Mouse (Mus musculus): ENCODE measurements at regions not wholly inside any gene's neighbourhood (a gene's known extent, or its start where the extent isn't known, plus 50 kb on each side); places are given as distances from the start of the nearest gene placed in this dataset.

- no peak for DNase-seq
Measured at GRCm38 (mm10) chr3:14952169-14952729, 66.2 kb downstream of the Car2 start.

DNA sequence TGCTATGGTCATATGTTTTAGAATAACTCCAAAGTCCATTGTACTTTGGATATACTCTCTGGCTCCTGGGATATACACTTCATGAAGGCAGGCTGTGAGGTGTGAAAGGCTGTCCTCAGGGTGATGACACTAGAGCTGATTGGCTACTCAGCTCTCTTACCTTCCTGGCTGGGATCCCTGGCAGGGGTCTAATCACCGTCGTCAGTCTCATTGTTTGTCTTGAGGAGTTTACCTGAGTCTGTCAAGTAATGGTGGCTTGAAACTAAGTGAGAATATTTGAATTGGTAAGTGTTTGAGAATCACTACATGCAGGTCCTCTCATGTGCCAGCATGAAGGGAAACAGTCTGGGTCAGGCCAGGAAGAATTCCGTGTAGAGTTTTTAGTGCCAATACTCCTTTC is 66.9 kb downstream of the Car2 start:
- no peak for DNase-seq

DNA sequence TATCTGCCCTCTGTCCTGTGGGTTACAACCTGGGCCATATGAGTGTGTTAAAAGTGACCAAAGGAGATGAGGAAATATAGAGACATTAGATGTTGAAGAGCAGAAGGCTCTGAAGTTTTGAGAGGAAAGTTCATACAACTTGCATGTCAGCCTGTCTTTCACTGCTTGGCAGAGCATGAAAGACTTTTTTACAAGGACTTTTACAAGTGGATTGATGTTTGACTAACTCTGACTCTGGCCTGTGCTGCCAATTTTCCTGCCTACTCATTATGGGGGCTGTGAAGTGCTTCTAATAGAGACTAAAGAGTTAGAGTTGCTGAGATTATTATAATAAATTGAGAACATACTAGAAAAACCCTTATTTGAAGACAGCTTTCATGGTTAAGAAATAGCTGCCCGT is 71.4 kb downstream of the Car2 start:
- no peak for DNase-seq

DNA sequence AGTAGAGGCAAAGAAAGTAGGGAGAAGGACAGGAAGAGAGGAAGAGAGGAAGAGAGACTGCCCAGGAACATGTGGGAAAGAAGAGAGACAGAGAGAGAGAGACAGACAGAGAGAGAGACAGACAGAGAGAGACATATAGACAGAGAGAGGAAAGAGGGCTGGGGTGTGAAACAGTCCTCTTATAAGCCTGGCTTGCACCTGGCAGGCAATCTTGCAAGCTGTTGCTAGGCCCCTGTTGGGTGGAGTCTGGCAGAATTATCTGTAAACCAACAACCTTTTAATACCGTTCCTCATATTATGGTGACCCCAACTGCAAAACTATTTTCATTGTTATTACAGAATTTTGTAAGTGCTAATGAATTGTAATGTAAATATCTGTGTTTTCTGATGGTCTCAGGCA is 72.2 kb downstream of the Car2 start:
- no peak for DNase-seq

DNA sequence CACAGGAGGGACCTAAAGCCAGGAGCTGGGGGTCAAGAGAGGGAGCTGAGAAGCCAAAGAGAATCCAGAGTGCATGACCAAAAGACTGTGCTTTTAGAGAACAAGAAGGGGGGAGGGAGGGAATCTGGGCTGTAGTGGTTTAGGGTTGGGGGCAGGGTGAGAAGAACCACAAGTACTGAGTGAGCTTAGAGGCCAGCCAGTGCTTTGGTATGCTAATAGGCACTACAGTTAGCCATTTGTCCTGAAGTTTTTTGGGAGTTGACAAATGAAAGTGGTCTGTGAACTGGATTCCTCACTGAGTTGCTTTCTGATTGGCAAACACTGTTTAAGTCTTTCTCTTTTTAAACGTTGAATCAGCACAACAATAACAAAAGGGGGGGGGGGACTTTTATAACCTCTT is 73.5 kb downstream of the Car2 start:
- DNase-seq: no peak

DNA sequence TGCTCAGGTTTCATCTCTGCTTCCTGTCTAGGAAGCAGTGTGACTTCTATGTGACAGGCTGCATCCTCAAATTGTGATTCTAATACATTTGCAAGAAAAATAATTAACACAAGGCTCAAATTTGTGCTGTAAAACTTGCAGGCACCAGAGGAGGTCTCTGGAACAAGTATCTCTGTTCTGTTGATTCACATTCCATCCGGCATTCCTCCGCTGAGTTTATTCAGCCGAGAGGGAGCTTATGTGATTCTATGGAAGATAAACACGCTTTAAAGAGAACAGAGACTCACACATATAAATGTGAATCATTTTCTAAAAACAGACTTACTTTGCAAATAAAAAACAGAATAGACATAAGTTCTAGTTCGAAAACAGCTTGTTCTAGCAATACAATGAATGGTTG is 78.7 kb downstream of the Car2 start:
- no peak for DNase-seq

DNA sequence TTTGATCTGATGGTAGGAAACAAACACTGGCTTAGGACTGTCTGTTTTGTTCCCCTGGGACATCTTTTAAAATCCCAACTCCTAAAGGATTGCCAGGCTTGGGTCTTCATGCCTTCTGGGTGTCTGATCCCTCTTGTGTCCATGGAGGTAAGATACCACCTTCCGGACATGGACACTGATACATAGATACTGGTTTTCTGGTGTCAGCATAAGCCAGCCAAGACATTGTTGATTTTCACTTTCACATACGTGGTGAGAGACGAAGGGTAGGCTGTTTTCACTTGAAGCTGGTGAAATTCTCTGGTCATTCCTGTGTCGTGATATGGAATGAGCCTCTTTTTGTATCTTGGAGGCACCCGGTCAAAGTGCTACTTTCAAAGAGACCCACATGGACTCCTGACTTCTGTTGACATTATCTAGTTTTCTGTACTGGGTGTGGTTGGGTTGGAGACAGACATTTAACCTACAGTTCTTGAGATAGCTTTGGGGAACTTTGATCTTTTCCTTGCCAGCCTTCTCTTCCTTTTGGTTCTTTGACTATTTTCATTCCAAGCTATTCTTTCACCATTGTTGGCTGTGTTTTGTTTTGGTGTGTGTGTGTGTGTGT is 79.5 kb downstream of the Car2 start:
- no peak for DNase-seq

DNA sequence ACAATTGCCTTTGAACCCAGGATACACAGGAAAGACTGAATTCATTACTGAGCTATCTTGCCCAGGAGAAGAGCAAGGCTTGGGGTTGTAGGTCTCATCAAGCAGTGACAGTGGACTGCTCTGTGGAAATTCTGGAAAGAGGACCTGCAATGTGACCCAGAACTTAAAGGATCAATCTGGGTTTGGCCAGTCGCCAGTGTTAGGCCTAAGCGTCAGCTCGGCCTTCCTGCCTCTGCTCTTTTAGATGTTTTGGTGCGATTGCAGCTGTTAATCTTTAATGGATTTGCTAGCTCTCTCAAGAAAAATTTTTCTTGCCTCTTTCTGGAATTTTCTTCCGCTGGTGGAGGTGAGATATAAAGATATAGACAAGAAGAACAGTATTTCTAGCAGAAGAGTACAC is 81.2 kb downstream of the Car2 start:
- DNase-seq: no peak

- DNase-seq: no peak
Measured at GRCm38 (mm10) chr3:14968345-14968744, 82.3 kb downstream of the Car2 start.

DNA sequence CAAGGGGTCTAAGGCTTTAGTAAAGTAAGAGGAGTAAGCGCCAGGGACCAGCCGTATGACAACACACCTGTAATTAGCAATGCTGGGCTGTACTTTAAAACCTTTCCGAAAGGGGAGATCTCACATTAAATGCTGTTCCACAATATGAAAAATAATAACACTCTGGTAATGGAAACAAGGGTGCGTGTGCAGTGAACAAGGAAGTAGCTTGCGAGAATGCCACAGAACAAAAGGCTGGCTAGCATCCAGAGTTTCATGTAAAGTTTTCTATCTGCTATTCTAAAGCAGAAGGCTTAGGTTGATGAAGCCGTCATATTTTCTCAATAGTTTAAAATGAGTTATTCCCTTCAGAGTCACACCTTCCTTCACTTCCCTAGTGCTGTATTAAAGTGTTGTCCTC is 83.6 kb downstream of the Car2 start:
- no peak for DNase-seq

DNA sequence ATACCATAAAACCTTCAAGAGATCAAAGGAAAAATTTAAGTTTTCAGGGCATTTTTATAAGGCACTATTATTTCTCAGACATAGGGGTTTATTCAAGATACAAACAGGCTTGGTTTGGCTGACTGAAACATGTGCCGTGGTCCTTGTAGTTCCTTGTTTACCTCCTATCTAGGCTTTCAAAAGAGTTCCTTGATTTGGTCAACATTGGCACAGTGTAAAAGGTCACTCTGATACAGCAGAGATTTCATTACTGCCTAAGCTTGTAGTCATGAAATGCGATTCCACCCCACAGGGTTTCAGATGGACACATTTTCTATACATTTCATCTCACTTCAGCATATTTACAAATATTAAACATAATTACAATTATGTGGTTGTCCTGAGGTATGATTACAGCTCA is 85.6 kb downstream of the Car2 start:
- DNase-seq: no peak

DNA sequence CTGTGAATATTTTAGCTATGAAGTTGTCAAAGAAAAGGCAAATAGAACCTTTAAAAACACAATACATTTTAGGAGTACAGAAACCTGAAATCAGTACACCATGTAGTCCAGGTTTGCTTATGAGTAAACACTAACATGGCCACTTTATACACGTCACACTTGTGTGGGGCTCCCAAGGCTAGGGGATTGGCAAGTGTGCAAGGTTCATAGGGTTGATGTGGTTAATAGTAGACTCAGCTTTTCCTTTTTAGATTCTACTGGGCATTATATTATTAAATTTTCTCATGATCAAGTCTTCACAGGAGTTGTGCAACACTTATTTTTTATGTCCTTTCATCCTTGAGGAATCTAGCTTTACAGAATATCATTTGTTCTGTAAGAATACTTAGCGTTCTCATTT is 88.7 kb downstream of the Car2 start:
- no peak for DNase-seq

- no peak for DNase-seq
Measured at GRCm38 (mm10) chr3:14975203-14975602, 89.1 kb downstream of the Car2 start.

DNA sequence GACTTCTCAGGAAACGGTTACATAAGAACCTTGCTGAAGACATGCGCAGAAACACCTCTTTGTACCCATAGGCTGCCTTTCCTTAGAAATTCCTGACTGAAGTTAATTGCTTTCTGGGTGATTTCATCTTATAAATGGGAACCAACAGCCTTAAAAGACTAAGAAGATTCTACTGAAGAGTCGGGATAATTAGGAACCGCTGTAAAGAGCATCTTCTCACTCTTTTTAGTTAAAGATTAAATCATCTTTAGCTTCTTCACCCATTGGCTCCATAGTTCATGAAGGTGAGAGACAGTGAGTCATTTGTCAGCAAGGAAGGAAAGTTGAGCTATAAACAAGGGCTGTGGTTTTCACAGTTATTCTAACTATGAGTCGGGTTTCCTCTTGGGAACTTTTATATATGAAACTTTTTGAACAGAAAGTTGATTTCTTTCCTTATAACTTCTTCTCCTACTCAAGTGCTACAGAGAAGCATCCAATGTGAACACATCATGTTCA is 93.1 kb downstream of the Car2 start:
- no peak for DNase-seq

- no peak for DNase-seq
Measured at GRCm38 (mm10) chr3:14989635-14990034, 103.6 kb downstream of the Car2 start.

- no peak for DNase-seq
Measured at GRCm38 (mm10) chr3:14993936-14994335, 107.9 kb downstream of the Car2 start.

DNA sequence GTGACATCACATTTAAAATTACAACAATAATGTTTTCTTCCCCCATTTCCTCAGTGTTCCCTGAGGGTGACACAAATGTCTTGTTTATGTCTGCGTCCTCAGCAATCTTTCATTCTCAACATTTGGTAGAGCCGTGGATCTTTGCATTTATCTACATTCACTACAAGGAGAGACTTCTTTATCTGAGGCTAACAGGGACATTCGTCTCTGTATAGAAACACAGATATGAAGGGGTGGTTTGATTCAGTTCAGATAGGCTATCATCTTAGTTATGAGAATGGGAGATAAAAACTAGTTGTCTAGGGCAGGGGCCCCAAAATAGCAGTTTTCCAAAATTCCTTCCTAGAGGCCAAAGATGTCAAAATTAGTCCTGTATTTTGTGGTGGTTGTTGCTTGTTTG is 111.2 kb downstream of the Car2 start:
- no peak for DNase-seq

- DNase-seq: no peak
Measured at GRCm38 (mm10) chr3:14998521-14998920, 112.4 kb downstream of the Car2 start.

GRCm38 (mm10) chr3:14999411-14999810 is 113.3 kb downstream of the Car2 start:
- DNase-seq: no peak

- no peak for DNase-seq
Measured at GRCm38 (mm10) chr3:14999914-15000313, 113.8 kb downstream of the Car2 start.

DNA sequence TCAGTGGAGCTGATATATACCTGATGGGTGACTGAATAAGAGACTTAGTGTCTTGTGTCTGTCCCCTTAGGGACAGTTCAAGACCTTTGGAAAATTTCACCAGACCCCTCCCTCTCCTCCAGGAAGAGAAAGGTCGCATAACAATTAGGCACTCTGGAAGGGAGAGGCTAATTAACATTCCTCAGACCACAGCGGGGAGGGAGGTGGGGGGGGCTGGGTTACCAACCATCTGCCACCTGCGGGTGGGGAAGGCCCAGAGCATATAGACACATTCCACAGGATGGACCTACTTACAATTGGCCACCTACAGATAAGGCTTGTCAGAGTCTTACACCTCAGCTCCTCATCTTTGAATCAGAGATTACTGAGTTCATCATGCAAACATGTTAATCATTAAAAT is 114.6 kb downstream of the Car2 start:
- no peak for DNase-seq

GRCm38 (mm10) chr3:15007821-15008220 is 121.7 kb downstream of the Car2 start:
- no peak for DNase-seq

DNA sequence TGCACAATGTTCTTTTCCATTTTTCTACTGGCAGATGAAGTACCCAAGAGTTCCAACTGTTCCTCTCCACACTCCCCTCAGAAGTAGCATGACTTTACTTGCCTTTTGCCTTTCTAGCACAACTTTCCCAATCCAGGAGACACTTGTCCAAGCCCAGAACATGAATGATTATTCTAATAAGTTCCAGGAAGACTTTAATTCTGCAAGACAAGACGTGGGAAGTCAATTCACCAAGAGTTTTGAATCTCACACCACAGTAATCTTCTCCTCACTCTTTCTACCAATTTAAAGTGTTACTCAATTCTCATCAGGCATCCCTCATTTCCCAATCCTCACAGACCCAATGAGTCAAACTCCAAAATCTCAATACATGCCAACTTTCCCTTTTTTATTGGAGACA is 122.4 kb downstream of the Car2 start:
- no peak for DNase-seq

- no peak for DNase-seq
Measured at GRCm38 (mm10) chr3:15009747-15010146, 123.7 kb downstream of the Car2 start.

GRCm38 (mm10) chr3:15016621-15017020 is 130.5 kb downstream of the Car2 start:
- DNase-seq: no peak

All from heart, postnatal 4 days (tissue).